Mouse (Mus musculus): ENCODE measurements around the gene Atrn. TPM values are rescaled to one million over a fixed set of nuclear protein-coding genes. Genes with fewer than 3 reads are reported as not detected.

Atrn gene
- total and polyA plus RNA-seq, 2 experiments from 2014 or later = 12.6 to 76.4 TPM

GRCm38 (mm10) chr2:130977589-130977988 lies 71.3 kb downstream of the Atrn start:
- Histone ChIP-seq H3K27me3 (ENCODE audit: insufficient read depth, low read length) (no peaks in the 10 kb centered on the region), H3K4me3 (ENCODE audit: low read length) (no peak overlapping the region), H3K36me3 (ENCODE audit: insufficient read depth, low read length) (peaks cover 36% of the 10 kb centered on the region), H3K4me1 (ENCODE audit: insufficient read depth, low read length) (no peaks in the 10 kb centered on the region), H3K9me3 (ENCODE audit: low read length) (no peaks in the 10 kb centered on the region), H3K4me2 (ENCODE audit: low read depth, low read length) (no peak overlapping the region), H3K9ac (replicated peaks; ENCODE audit: low read length) (no peak overlapping the region), H3K27ac (no peak overlapping the region)
- DNase-seq (ENCODE audit: low spot score) (no peak), ATAC-seq (no peak)
- no peak for TF ChIP-seq CTCF (IDR thresholded peaks at IDR 0.05; ENCODE audit: low read depth)

- Histone ChIP-seq H3K27me3 (ENCODE audit: insufficient read depth, low read length) (no peaks in the 10 kb centered on the region), H3K4me1 (ENCODE audit: insufficient read depth, low read length) (no peaks in the 10 kb centered on the region), H3K36me3 (ENCODE audit: insufficient read depth, low read length) (peaks cover 41% of the 10 kb centered on the region), H3K27ac (no peak overlapping the region), H3K9ac (replicated peaks; ENCODE audit: low read length) (no peak overlapping the region), H3K4me3 (ENCODE audit: low read length) (no peak overlapping the region), H3K4me2 (ENCODE audit: low read depth, low read length) (no peak overlapping the region), H3K9me3 (ENCODE audit: low read length) (no peaks in the 10 kb centered on the region)
- ATAC-seq (no peak), DNase-seq (ENCODE audit: low spot score) (no peak)
- 77% methylated on average over 10 of the region's 10 CpGs for WGBS
- no peak for TF ChIP-seq CTCF (IDR thresholded peaks at IDR 0.05; ENCODE audit: low read depth)
These were observed 72.0 kb downstream of the Atrn start for GRCm38 (mm10) chr2:130978058-130978847.

- H3K27me3 ChIP-seq (ENCODE audit: insufficient read depth, low read length) = no peaks in the 10 kb centered on the region
- H3K4me1 ChIP-seq (ENCODE audit: insufficient read depth, low read length) = no peaks in the 10 kb centered on the region
- no peak overlapping the region for H3K4me2 ChIP-seq (ENCODE audit: low read depth, low read length)
- H3K9me3 ChIP-seq (ENCODE audit: low read length) = no peaks in the 10 kb centered on the region
- no peak overlapping the region for H3K4me3 ChIP-seq (ENCODE audit: low read length)
- H3K9ac ChIP-seq (replicated peaks; ENCODE audit: low read length) = no peak overlapping the region
- H3K36me3 ChIP-seq (ENCODE audit: insufficient read depth, low read length) = peaks cover 34% of the 10 kb centered on the region
- no peak for TF ChIP-seq CTCF (IDR thresholded peaks at IDR 0.05; ENCODE audit: low read depth)
- ATAC-seq (no peak), DNase-seq (ENCODE audit: low spot score) (no peak)
- H3K27ac ChIP-seq = no peak overlapping the region
These were observed 72.8 kb downstream of the Atrn start for GRCm38 (mm10) chr2:130979138-130979537.

GRCm38 (mm10) chr2:130992818-130993217 lies 86.5 kb downstream of the Atrn start:
- Histone ChIP-seq H3K4me2 (ENCODE audit: low read depth, low read length) (no peak overlapping the region), H3K27ac (no peak overlapping the region), H3K9ac (replicated peaks; ENCODE audit: low read length) (no peak overlapping the region), H3K4me3 (ENCODE audit: low read length) (no peak overlapping the region), H3K27me3 (ENCODE audit: insufficient read depth, low read length) (no peaks in the 10 kb centered on the region), H3K4me1 (ENCODE audit: insufficient read depth, low read length) (no peaks in the 10 kb centered on the region), H3K9me3 (ENCODE audit: low read length) (no peaks in the 10 kb centered on the region), H3K36me3 (ENCODE audit: insufficient read depth, low read length) (peaks cover 22% of the 10 kb centered on the region)
- DNase-seq (ENCODE audit: low spot score) (no peak), ATAC-seq (no peak)
- 98% methylated on average over 2 of the region's 2 CpGs for WGBS
- TF ChIP-seq CTCF (IDR thresholded peaks at IDR 0.05; ENCODE audit: low read depth) = no peak

- no peak for DNase-seq (ENCODE audit: low spot score)
- H3K36me3 ChIP-seq (ENCODE audit: insufficient read depth, low read length) = peaks cover 28% of the 10 kb centered on the region
- H3K27me3 ChIP-seq (ENCODE audit: insufficient read depth, low read length) = no peaks in the 10 kb centered on the region
- H3K9me3 ChIP-seq (ENCODE audit: low read length) = no peaks in the 10 kb centered on the region
- TF ChIP-seq CTCF (IDR thresholded peaks at IDR 0.05; ENCODE audit: low read depth) = no peak
- ATAC-seq = no peak
- no peak overlapping the region for H3K4me2 ChIP-seq (ENCODE audit: low read depth, low read length)
- WGBS = 85% methylated on average over 2 of the region's 2 CpGs
- no peak overlapping the region for H3K4me3 ChIP-seq (ENCODE audit: low read length)
- H3K27ac ChIP-seq = no peak overlapping the region
- no peaks in the 10 kb centered on the region for H3K4me1 ChIP-seq (ENCODE audit: insufficient read depth, low read length)
- H3K9ac ChIP-seq (replicated peaks; ENCODE audit: low read length) = no peak overlapping the region
These were observed 102.8 kb downstream of the Atrn start for GRCm38 (mm10) chr2:131009123-131009522.

GRCm38 (mm10) chr2:131010566-131010965 lies 104.3 kb downstream of the Atrn start:
- Histone ChIP-seq H3K27me3 (ENCODE audit: insufficient read depth, low read length) (no peaks in the 10 kb centered on the region), H3K36me3 (ENCODE audit: insufficient read depth, low read length) (peaks cover 24% of the 10 kb centered on the region), H3K4me2 (ENCODE audit: low read depth, low read length) (no peak overlapping the region), H3K27ac (no peak overlapping the region), H3K9ac (replicated peaks; ENCODE audit: low read length) (no peak overlapping the region), H3K4me1 (ENCODE audit: insufficient read depth, low read length) (no peaks in the 10 kb centered on the region), H3K9me3 (ENCODE audit: low read length) (no peaks in the 10 kb centered on the region), H3K4me3 (ENCODE audit: low read length) (no peak overlapping the region)
- 90% methylated on average over 1 of the region's 1 CpGs for WGBS
- ATAC-seq = no peak
- no peak for DNase-seq (ENCODE audit: low spot score)
- no peak for TF ChIP-seq CTCF (IDR thresholded peaks at IDR 0.05; ENCODE audit: low read depth)

GRCm38 (mm10) chr2:131025230-131025629 lies 118.9 kb downstream of the Atrn start:
- H3K27me3 ChIP-seq (ENCODE audit: insufficient read depth, low read length) = no peaks in the 10 kb centered on the region
- no peaks in the 10 kb centered on the region for H3K9me3 ChIP-seq (ENCODE audit: low read length)
- DNase-seq (ENCODE audit: low spot score) = no peak
- peaks cover 46% of the 10 kb centered on the region for H3K36me3 ChIP-seq (ENCODE audit: insufficient read depth, low read length)
- no peak overlapping the region for H3K4me3 ChIP-seq (ENCODE audit: low read length)
- no peak overlapping the region for H3K9ac ChIP-seq (replicated peaks; ENCODE audit: low read length)
- WGBS = 97% methylated on average over 2 of the region's 2 CpGs
- no peaks in the 10 kb centered on the region; the same call in 1 of the 2 replicates for H3K4me1 ChIP-seq (ENCODE audit: insufficient read depth, low read length)
- no peak overlapping the region for H3K27ac ChIP-seq
- no peak overlapping the region for H3K4me2 ChIP-seq (ENCODE audit: low read depth, low read length)
- ATAC-seq = no peak
- TF ChIP-seq CTCF (IDR thresholded peaks at IDR 0.05; ENCODE audit: low read depth) = no peak

Data from hindbrain, postnatal 0 days (tissue).